Mouse (Mus musculus): Measurements from ENCODE around the gene Gm10337. TPM values are rescaled to one million over a fixed set of nuclear protein-coding genes. Genes with fewer than 3 reads are reported as not detected.

The Gm10337 gene
- polyA plus RNA-seq, 1 experiment from 2014 or later, result 3.4 TPM

DNA sequence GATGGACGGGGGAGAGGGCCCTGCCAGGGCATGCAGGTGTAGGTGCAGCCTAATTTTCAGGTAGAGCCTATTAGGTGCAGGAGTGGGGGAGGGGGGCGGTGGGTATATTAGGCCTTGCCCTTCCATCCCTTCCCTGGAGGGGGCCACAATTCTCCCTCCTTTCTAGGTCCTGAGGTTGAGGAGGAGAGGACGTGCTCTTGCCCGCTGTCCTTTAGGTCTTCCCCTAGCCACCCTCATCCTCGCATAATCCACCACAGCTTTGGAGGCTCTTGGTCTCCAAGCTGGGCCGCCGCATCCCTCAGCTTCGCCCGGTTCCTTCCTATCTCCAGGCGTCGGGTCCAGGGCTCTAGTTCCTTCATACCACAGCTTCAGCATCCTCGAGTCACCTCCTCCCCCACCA, 12.8 kb downstream of the Gm10337 start:
- H3K9me3 ChIP-seq (ENCODE audit: control insufficient read depth, low read length), result no peaks in the 10 kb centered on the region
- no peak for ATAC-seq (replicated peaks; ENCODE audit: low FRiP score, low TSS enrichment, low read depth)
- peaks cover 7% of the 10 kb centered on the region; the same call in 1 of the 2 replicates for H3K36me3 ChIP-seq (ENCODE audit: control insufficient read depth, insufficient read depth, low read length)
- peak overlapping the region; percentile 85 for H3K4me2 ChIP-seq (ENCODE audit: low read length)
- H3K4me3 ChIP-seq (ENCODE audit: low read depth, low read length), result peak overlapping the region; percentile 69
- peaks cover 30% of the 10 kb centered on the region for H3K4me1 ChIP-seq (replicated peaks; ENCODE audit: control insufficient read depth, insufficient read depth, low read length)
- H3K27me3 ChIP-seq (replicated peaks; ENCODE audit: control insufficient read depth, insufficient read depth, low read length), result no peaks in the 10 kb centered on the region
- 2% methylated on average over 11 of the region's 12 CpGs for WGBS
- H3K27ac ChIP-seq (ENCODE audit: low read depth), result peak overlapping the region; percentile 98; the same call in 1 of the 2 replicates
- peak overlapping the region; percentile 60 for H3K9ac ChIP-seq (ENCODE audit: low read length)
- DNase-seq (ENCODE audit: low spot score), result peak; percentile 53

DNA sequence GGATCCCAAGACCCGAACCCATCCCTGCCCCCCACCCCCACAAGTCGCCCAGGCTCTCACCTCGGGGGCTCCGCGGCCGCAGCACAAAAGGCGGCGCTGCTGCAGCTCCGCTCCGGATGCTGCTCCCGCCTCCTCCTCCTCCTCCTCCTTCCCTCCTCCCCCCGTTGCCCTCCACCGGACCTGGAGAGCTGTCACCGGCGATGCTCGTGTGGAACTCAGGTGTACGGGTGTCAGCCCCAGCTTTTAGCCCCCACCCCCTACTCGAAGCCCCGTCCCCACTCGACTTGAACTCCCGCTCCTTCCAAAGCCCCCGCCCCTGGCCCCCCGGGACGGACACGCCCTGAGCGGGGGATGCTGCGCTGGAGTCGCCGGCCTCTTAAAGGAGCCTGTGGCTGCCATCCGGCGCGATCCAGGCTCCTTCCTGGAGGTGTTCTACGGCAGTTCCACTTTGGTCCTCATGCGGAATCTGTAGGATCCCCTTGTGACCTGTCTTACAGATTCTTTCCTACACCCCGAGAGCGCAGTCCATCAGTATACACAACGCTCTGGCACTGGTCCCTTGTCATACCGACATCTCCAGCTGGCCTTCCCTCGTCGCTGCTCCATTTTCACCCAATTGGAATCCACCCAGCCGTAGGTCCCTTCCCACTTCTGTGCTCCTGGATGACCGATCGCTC, 13.3 kb downstream of the Gm10337 start, which contains the start of gene Map3k12:
Gene Map3k12, minus strand, starts transcription at position 337 of the 677 bp plus-strand sequence.
- Histone ChIP-seq H3K9me3 (ENCODE audit: control insufficient read depth, low read length) (no peaks in the 10 kb centered on the region), H3K36me3 (ENCODE audit: control insufficient read depth, insufficient read depth, low read length) (peaks cover 13% of the 10 kb centered on the region; the same call in 1 of the 2 replicates), H3K4me2 (ENCODE audit: low read length) (peak within 1 kb of the TSS; percentile 85), H3K4me3 (ENCODE audit: low read depth, low read length) (peak within 1 kb of the TSS; percentile 69), H3K9ac (ENCODE audit: low read length) (peak within 1 kb of the TSS; percentile 60), H3K27me3 (replicated peaks; ENCODE audit: control insufficient read depth, insufficient read depth, low read length) (no peaks in the 10 kb centered on the region), H3K4me1 (replicated peaks; ENCODE audit: control insufficient read depth, insufficient read depth, low read length) (peaks cover 25% of the 10 kb centered on the region), H3K27ac (ENCODE audit: low read depth) (peak within 1 kb of the TSS; percentile 98)
- DNase-seq (ENCODE audit: low spot score) (peak; percentile 90), ATAC-seq (replicated peaks; ENCODE audit: low FRiP score, low TSS enrichment, low read depth) (peak; percentile 12; the same call in 1 of the 2 replicates)
- under 1% methylated on average over 43 of the region's 43 CpGs for WGBS

DNA sequence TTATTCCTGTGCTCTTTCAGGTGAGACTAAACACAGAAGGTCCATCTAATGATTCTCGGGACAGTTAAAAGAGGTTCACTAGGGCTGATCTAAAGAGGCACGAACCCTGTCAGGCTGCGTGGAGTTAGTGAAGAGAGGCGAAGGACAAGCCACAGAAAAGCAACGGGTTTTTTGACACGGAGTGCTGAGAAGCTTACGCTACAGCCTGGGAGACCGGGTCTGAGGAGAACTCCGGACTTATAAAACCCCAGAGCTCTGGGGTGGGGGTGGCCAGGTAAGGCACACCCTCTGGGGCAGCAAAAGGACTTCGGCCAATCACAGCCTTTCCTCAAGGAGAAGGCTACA, 14.1 kb downstream of the Gm10337 start:
- WGBS, result 1% methylated on average over 10 of the region's 10 CpGs
- H3K9ac ChIP-seq (ENCODE audit: low read length), result peak overlapping the region; percentile 60; the same call in 1 of the 2 replicates
- no peak; the same call in 1 of the 2 replicates for ATAC-seq (replicated peaks; ENCODE audit: low FRiP score, low TSS enrichment, low read depth)

DNA sequence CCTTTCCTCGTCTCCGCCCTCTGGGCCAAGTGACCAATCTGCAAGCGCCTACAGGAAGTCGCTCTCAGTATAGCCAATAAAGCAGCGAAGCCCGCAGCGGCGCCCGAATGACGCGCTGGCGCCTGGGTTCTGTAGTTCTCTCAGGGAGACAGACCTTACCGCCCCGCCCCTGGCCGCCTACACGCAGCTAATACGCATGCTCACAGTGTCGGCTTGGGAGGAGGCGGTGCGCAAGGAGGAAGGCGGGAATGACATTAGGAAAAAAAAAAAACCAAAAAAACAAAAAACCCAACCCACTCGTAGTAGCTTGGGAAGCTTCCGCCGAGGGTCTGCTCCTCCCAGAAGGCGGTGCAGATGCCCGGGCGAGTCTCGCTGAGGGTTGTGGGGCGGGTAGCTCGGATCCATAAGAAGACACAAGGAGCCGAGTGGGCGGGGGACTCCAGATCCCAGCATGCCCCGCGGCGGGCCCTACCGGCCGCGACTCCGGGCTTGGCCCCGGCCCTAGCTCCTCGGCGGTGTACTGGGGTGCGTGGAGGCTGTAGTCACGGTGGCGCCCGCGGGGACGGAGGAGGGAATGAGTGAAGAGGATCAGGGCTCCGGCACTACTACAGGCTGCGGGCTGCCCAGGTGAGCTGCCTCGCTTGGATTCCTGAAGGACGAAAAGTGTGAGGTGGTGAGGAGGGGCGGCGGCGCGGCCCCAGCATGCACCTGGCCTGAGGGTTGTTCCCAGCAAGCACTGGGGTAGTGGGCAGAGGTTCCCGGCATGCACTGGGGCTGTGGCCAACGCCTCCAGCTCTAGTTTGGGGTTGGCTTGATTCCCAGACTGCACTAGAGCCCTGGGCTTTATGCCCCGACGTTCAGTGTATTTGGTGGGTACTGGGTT, 14.7 kb downstream of the Gm10337 start, which contains the start of gene Tarbp2:
Gene Tarbp2, plus strand, starts transcription at position 217 of the 883 bp plus-strand sequence.
- Histone ChIP-seq H3K4me3 (ENCODE audit: low read depth, low read length) (peak within 1 kb of the TSS; percentile 69), H3K36me3 (ENCODE audit: control insufficient read depth, insufficient read depth, low read length) (peaks cover 23% of the 10 kb centered on the region; the same call in 1 of the 2 replicates), H3K27me3 (replicated peaks; ENCODE audit: control insufficient read depth, insufficient read depth, low read length) (no peaks in the 10 kb centered on the region), H3K4me2 (ENCODE audit: low read length) (peak within 1 kb of the TSS; percentile 85), H3K9me3 (ENCODE audit: control insufficient read depth, low read length) (no peaks in the 10 kb centered on the region), H3K27ac (ENCODE audit: low read depth) (peak within 1 kb of the TSS; percentile 98), H3K9ac (ENCODE audit: low read length) (peak within 1 kb of the TSS; percentile 87), H3K4me1 (replicated peaks; ENCODE audit: control insufficient read depth, insufficient read depth, low read length) (peaks cover 23% of the 10 kb centered on the region)
- peak; percentile 98 for DNase-seq (ENCODE audit: low spot score)
- under 1% methylated on average over 60 of the region's 60 CpGs for WGBS
- ATAC-seq (replicated peaks; ENCODE audit: low FRiP score, low TSS enrichment, low read depth), result peak; percentile 92

More for the DNA sequence above, 14.1 kb downstream of the Gm10337 start:
- peak overlapping the region; percentile 98 for H3K27ac ChIP-seq (ENCODE audit: low read depth)
- H3K36me3 ChIP-seq (ENCODE audit: control insufficient read depth, insufficient read depth, low read length), result peaks cover 20% of the 10 kb centered on the region; the same call in 1 of the 2 replicates
- DNase-seq (ENCODE audit: low spot score), result no peak
- H3K4me2 ChIP-seq (ENCODE audit: low read length), result peak overlapping the region; percentile 85
- H3K4me1 ChIP-seq (replicated peaks; ENCODE audit: control insufficient read depth, insufficient read depth, low read length), result peaks cover 23% of the 10 kb centered on the region
- H3K4me3 ChIP-seq (ENCODE audit: low read depth, low read length), result peak overlapping the region; percentile 69
- no peaks in the 10 kb centered on the region for H3K27me3 ChIP-seq (replicated peaks; ENCODE audit: control insufficient read depth, insufficient read depth, low read length)
- H3K9me3 ChIP-seq (ENCODE audit: control insufficient read depth, low read length), result no peaks in the 10 kb centered on the region

DNA sequence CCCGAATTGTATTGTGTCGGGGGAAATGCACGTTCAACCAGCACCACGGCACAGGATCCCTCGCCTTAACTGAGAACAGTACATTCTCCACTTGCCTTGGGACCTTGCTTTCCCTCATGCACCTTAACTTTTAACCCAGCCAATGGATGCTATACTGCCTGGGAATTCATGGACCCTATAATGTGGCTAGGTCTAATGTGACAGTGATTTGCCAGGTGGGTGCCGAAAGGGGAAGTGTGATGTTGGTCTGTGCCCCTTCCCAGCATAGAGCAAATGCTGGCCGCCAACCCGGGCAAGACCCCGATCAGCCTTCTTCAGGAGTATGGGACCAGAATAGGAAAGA, 15.3 kb downstream of the Gm10337 start:
- H3K9ac ChIP-seq (ENCODE audit: low read length), result peak overlapping the region; percentile 87
- no peaks in the 10 kb centered on the region for H3K9me3 ChIP-seq (ENCODE audit: control insufficient read depth, low read length)
- DNase-seq (ENCODE audit: low spot score) (no peak), ATAC-seq (replicated peaks; ENCODE audit: low FRiP score, low TSS enrichment, low read depth) (no peak)
- peak overlapping the region; percentile 67 for H3K4me2 ChIP-seq (ENCODE audit: low read length)
- peaks cover 23% of the 10 kb centered on the region for H3K4me1 ChIP-seq (replicated peaks; ENCODE audit: control insufficient read depth, insufficient read depth, low read length)
- peak overlapping the region; percentile 69 for H3K4me3 ChIP-seq (ENCODE audit: low read depth, low read length)
- 19% methylated on average over 9 of the region's 9 CpGs for WGBS
- peak overlapping the region; percentile 98 for H3K27ac ChIP-seq (ENCODE audit: low read depth)
- H3K27me3 ChIP-seq (replicated peaks; ENCODE audit: control insufficient read depth, insufficient read depth, low read length), result no peaks in the 10 kb centered on the region
- H3K36me3 ChIP-seq (ENCODE audit: control insufficient read depth, insufficient read depth, low read length), result peaks cover 27% of the 10 kb centered on the region

DNA sequence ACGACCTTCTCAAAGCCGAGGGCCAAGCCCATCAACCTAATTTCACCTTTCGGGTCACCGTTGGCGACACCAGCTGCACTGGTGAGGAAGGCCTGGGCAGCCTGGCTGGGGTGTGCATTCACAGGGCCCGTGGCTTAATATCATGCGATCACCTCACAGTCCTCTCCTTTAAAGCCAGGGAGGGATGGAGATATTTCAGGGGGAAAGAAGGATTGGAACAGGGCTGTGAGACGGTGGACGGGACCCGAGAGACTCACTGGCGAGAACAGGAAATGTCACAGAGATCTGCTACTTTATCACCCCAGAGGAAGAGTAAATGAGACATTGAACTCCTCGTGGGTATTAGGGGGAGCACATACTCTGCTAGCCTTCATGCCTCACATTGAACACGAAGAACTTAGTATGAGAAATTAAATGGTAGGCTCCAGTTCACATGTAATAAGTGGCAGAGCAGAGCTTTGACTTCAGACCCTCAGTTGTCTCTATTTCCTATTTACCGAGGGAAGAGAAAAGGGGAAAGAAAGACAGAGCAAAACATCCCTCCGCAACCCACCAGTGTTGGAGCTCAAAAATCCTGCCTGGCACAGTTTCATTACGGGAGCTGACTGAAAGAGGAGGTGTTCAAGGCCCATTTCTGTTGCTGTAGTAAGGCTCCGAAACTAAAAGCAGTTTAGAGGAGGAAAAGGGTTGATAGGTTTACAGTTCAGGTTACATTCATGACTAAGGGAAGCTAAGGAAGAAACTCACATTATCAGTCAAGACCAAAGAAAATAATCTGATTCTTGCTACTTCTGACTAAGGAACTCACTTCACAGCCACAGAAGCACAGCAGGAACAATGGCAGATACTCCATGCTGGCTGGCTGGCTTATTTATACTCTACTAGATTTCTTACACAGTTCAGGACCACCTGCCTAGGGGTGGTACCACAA, 16.0 kb downstream of the Gm10337 start:
- peak overlapping the region; percentile 87 for H3K9ac ChIP-seq (ENCODE audit: low read length)
- no peaks in the 10 kb centered on the region for H3K27me3 ChIP-seq (replicated peaks; ENCODE audit: control insufficient read depth, insufficient read depth, low read length)
- ATAC-seq (replicated peaks; ENCODE audit: low FRiP score, low TSS enrichment, low read depth), result no peak
- peaks cover 23% of the 10 kb centered on the region for H3K4me1 ChIP-seq (replicated peaks; ENCODE audit: control insufficient read depth, insufficient read depth, low read length)
- no peaks in the 10 kb centered on the region for H3K9me3 ChIP-seq (ENCODE audit: control insufficient read depth, low read length)
- H3K27ac ChIP-seq (ENCODE audit: low read depth), result no peak overlapping the region
- peak; percentile 46 for DNase-seq (ENCODE audit: low spot score)
- peaks cover 34% of the 10 kb centered on the region for H3K36me3 ChIP-seq (ENCODE audit: control insufficient read depth, insufficient read depth, low read length)
- 53% methylated on average over 17 of the region's 17 CpGs for WGBS
- peak overlapping the region; percentile 67 for H3K4me2 ChIP-seq (ENCODE audit: low read length)
- H3K4me3 ChIP-seq (ENCODE audit: low read depth, low read length), result peak overlapping the region; percentile 69

DNA sequence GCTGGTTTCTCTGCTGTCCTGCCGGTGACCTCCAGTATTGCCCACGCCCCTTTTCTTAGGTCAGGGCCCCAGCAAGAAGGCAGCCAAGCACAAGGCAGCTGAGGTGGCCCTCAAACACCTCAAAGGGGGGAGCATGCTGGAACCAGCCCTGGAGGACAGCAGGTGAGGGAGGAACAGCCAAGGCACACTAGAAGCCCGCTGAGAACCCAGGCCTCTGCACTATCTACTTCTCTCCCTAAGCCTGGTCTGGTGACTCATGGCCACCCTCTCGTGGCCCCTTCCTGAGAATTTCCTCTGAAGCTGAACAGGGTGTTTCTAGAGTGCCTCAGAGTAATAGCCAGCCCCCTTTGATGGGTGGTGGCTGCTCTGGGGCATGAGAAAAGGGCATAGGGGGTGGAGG, 16.9 kb downstream of the Gm10337 start:
- Histone ChIP-seq H3K27me3 (replicated peaks; ENCODE audit: control insufficient read depth, insufficient read depth, low read length) (no peaks in the 10 kb centered on the region), H3K9ac (ENCODE audit: low read length) (no peak overlapping the region), H3K4me3 (ENCODE audit: low read depth, low read length) (no peak overlapping the region), H3K4me2 (ENCODE audit: low read length) (no peak overlapping the region), H3K36me3 (ENCODE audit: control insufficient read depth, insufficient read depth, low read length) (peaks cover 39% of the 10 kb centered on the region), H3K27ac (ENCODE audit: low read depth) (no peak overlapping the region), H3K4me1 (replicated peaks; ENCODE audit: control insufficient read depth, insufficient read depth, low read length) (peaks cover 23% of the 10 kb centered on the region), H3K9me3 (ENCODE audit: control insufficient read depth, low read length) (no peaks in the 10 kb centered on the region)
- DNase-seq (ENCODE audit: low spot score) (peak; percentile 48), ATAC-seq (replicated peaks; ENCODE audit: low FRiP score, low TSS enrichment, low read depth) (no peak)
- 71% methylated on average over 4 of the region's 4 CpGs for WGBS

DNA sequence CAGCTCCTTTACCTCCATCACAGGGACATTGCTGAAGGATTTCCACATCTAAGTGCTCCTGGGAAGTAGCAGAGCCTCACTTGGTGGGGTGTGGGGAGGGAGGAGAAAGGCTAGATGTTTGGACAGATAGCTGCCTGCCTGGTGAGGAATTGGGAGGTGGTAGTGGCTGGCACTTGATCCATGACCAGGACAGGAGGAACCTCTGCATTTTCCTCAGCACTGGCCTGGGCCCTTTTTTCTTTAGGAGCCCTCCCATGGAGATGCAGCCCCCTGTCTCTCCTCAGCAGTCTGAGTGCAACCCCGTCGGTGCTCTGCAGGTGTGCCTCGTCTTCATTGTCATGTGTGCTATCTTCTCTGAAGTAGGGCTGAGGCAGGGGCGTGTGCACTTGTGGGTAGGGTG, 18.0 kb downstream of the Gm10337 start:
- no peaks in the 10 kb centered on the region for H3K9me3 ChIP-seq (ENCODE audit: control insufficient read depth, low read length)
- no peak overlapping the region for H3K4me2 ChIP-seq (ENCODE audit: low read length)
- no peak overlapping the region for H3K27ac ChIP-seq (ENCODE audit: low read depth)
- H3K36me3 ChIP-seq (ENCODE audit: control insufficient read depth, insufficient read depth, low read length), result peaks cover 44% of the 10 kb centered on the region
- no peak overlapping the region for H3K4me3 ChIP-seq (ENCODE audit: low read depth, low read length)
- DNase-seq (ENCODE audit: low spot score), result peak; percentile 32
- 73% methylated on average over 4 of the region's 4 CpGs for WGBS
- H3K9ac ChIP-seq (ENCODE audit: low read length), result no peak overlapping the region
- H3K4me1 ChIP-seq (replicated peaks; ENCODE audit: control insufficient read depth, insufficient read depth, low read length), result peaks cover 17% of the 10 kb centered on the region
- H3K27me3 ChIP-seq (replicated peaks; ENCODE audit: control insufficient read depth, insufficient read depth, low read length), result no peaks in the 10 kb centered on the region
- ATAC-seq (replicated peaks; ENCODE audit: low FRiP score, low TSS enrichment, low read depth), result no peak
